Mouse (Mus musculus): ENCODE results near the gene Wee1. TPM values are rescaled to one million over a fixed set of nuclear protein-coding genes. Genes with fewer than 3 reads are reported as not detected.

The Wee1 gene
- polyA plus RNA-seq, 1 experiment: 8.3 TPM

GRCm38 (mm10) chr7:110108967-110109610 is 12.8 kb upstream of the Wee1 start:
- 0 out of 2 replicates have a peak overlapping the region, but pooled peaks have one; percentile 7 for H3K4me3 ChIP-seq (ENCODE audit: low read depth, low read length)
- H3K27me3 ChIP-seq (ENCODE audit: control insufficient read depth, insufficient read depth, low read length): no peaks in the 10 kb centered on the region
- H3K27ac ChIP-seq (ENCODE audit: insufficient read depth, low read depth, low read length): peak overlapping the region; percentile 19
- H3K36me3 ChIP-seq (ENCODE audit: control insufficient read depth, insufficient read depth, low read length): no peaks in the 10 kb centered on the region
- WGBS: 13% methylated on average over 11 of the region's 11 CpGs
- no peak for TF ChIP-seq CTCF (IDR thresholded peaks at IDR 0.05; ENCODE audit: extremely low read depth, insufficient read length, insufficient replicate concordance, low read depth, low read length)
- H3K4me1 ChIP-seq (ENCODE audit: control insufficient read depth, insufficient read depth, insufficient read length, low read length): peaks cover 7% of the 10 kb centered on the region; the same call in 1 of the 2 replicates

DNA sequence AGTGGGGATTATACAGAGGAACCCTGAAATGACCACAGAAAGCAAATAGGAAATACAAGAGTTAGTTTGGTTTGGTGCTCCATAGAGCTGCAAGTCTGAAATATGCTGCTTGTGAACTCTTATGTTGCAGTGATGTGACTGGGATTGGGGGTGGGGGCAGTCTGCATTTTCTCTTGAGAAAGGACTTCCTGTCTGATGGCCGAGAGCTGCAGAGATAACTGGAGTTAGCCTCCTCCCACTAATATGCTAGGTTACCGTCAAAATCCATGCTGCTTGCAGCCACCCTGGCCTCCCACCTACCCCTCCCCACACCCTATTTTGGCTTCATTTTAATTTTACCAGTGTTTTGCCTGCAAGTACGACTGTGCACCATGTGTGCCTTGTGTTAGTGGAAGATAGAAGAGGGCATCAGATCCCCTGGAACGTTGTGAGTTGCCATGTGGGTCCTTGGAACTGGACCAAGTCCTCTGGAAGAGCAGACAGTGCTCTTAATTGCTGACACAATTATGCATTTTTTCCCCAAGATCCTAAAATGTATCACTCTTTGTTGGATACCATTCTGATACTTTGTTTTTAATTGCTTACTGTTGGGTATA is 11.7 kb upstream of the Wee1 start:
- H3K27ac ChIP-seq (ENCODE audit: insufficient read depth, low read depth, low read length): no peak overlapping the region

GRCm38 (mm10) chr7:110114699-110115098 is 7.1 kb upstream of the Wee1 start:
- TF ChIP-seq CTCF (IDR thresholded peaks at IDR 0.05; ENCODE audit: extremely low read depth, insufficient read length, insufficient replicate concordance, low read depth, low read length) (no peak), POLR2A (IDR thresholded peaks at IDR 0.05; ENCODE audit: low read depth, low read length) (no peak)
- Histone ChIP-seq H3K4me3 (ENCODE audit: low read depth, low read length) (no peak overlapping the region), H3K4me1 (ENCODE audit: control insufficient read depth, insufficient read depth, insufficient read length, low read length) (peaks cover 10% of the 10 kb centered on the region; the same call in 1 of the 2 replicates), H3K36me3 (ENCODE audit: control insufficient read depth, insufficient read depth, low read length) (no peaks in the 10 kb centered on the region), H3K27me3 (ENCODE audit: control insufficient read depth, insufficient read depth, low read length) (no peaks in the 10 kb centered on the region), H3K27ac (ENCODE audit: insufficient read depth, low read depth, low read length) (no peak overlapping the region)
- 75% methylated on average over 5 of the region's 5 CpGs for WGBS

More for the DNA sequence above, 11.7 kb upstream of the Wee1 start:
- Histone ChIP-seq H3K4me3 (ENCODE audit: low read depth, low read length) (no peak overlapping the region), H3K36me3 (ENCODE audit: control insufficient read depth, insufficient read depth, low read length) (no peaks in the 10 kb centered on the region), H3K27me3 (ENCODE audit: control insufficient read depth, insufficient read depth, low read length) (no peaks in the 10 kb centered on the region), H3K4me1 (ENCODE audit: control insufficient read depth, insufficient read depth, insufficient read length, low read length) (peaks cover 2% of the 10 kb centered on the region; the same call in 1 of the 2 replicates)
- TF ChIP-seq POLR2A (IDR thresholded peaks at IDR 0.05; ENCODE audit: low read depth, low read length): no peak
- TF ChIP-seq CTCF (IDR thresholded peaks at IDR 0.05; ENCODE audit: extremely low read depth, insufficient read length, insufficient replicate concordance, low read depth, low read length): no peak
- WGBS: 59% methylated on average over 4 of the region's 4 CpGs

- WGBS: 13% methylated on average over 1 of the region's 1 CpGs
- H3K4me1 ChIP-seq (ENCODE audit: control insufficient read depth, insufficient read depth, insufficient read length, low read length): peaks cover 12% of the 10 kb centered on the region; the same call in 1 of the 2 replicates
- H3K27ac ChIP-seq (ENCODE audit: insufficient read depth, low read depth, low read length): peak overlapping the region; percentile 71
- no peak overlapping the region for H3K4me3 ChIP-seq (ENCODE audit: low read depth, low read length)
- no peaks in the 10 kb centered on the region for H3K36me3 ChIP-seq (ENCODE audit: control insufficient read depth, insufficient read depth, low read length)
- no peaks in the 10 kb centered on the region for H3K27me3 ChIP-seq (ENCODE audit: control insufficient read depth, insufficient read depth, low read length)
- TF ChIP-seq CTCF (IDR thresholded peaks at IDR 0.05; ENCODE audit: extremely low read depth, insufficient read length, insufficient replicate concordance, low read depth, low read length) (no peak), POLR2A (IDR thresholded peaks at IDR 0.05; ENCODE audit: low read depth, low read length) (no peak)
Observed at GRCm38 (mm10) chr7:110116731-110117291, 5.0 kb upstream of the Wee1 start.

GRCm38 (mm10) chr7:110118448-110118847 is 3.4 kb upstream of the Wee1 start:
- 46% methylated on average over 2 of the region's 2 CpGs for WGBS
- Histone ChIP-seq H3K4me1 (ENCODE audit: control insufficient read depth, insufficient read depth, insufficient read length, low read length) (peaks cover 12% of the 10 kb centered on the region; the same call in 1 of the 2 replicates), H3K27me3 (ENCODE audit: control insufficient read depth, insufficient read depth, low read length) (no peaks in the 10 kb centered on the region), H3K27ac (ENCODE audit: insufficient read depth, low read depth, low read length) (peak overlapping the region; percentile 72), H3K36me3 (ENCODE audit: control insufficient read depth, insufficient read depth, low read length) (no peaks in the 10 kb centered on the region), H3K4me3 (ENCODE audit: low read depth, low read length) (no peak overlapping the region)
- no peak for TF ChIP-seq CTCF (IDR thresholded peaks at IDR 0.05; ENCODE audit: extremely low read depth, insufficient read length, insufficient replicate concordance, low read depth, low read length)
- no peak for TF ChIP-seq POLR2A (IDR thresholded peaks at IDR 0.05; ENCODE audit: low read depth, low read length)

DNA sequence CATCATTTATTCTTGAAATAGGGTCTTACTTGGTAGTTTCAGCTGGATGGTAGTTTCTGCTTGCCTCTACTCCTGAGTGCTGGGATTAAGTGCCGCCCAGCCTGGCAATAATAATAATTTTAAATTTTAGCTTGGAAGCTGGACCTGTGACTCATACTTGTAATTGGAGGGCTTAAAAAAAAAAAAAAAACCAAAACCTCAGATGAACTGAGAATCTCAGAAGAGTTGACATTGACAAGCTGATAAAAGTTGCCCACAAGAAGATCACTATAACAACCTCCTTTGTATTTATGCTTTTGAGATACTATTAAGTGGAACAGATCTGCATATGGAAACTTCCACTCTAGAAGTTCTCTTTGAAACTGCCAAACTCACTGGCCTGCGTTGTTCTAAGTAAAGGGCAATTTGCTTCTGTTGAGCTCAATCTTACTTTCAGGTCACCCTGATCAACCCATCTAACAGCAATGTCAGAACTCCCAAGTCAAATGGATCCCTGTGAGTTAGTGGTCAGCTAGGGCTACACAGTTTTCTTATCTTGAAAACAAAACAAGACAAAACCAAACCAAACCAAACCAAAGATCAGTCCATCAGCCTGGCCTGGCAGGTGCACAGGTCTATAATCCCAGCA is 1.6 kb upstream of the Wee1 start:
- H3K4me1 ChIP-seq (ENCODE audit: control insufficient read depth, insufficient read depth, insufficient read length, low read length): peaks cover 12% of the 10 kb centered on the region; the same call in 1 of the 2 replicates
- no peaks in the 10 kb centered on the region for H3K36me3 ChIP-seq (ENCODE audit: control insufficient read depth, insufficient read depth, low read length)
- H3K27me3 ChIP-seq (ENCODE audit: control insufficient read depth, insufficient read depth, low read length): no peaks in the 10 kb centered on the region
- no peak overlapping the region for H3K4me3 ChIP-seq (ENCODE audit: low read depth, low read length)
- WGBS: 39% methylated on average over 2 of the region's 2 CpGs
- no peak for TF ChIP-seq CTCF (IDR thresholded peaks at IDR 0.05; ENCODE audit: extremely low read depth, insufficient read length, insufficient replicate concordance, low read depth, low read length)
- TF ChIP-seq POLR2A (IDR thresholded peaks at IDR 0.05; ENCODE audit: low read depth, low read length): no peak
- 0 out of 2 replicates have a peak overlapping the region, but pooled peaks have one; percentile 12 for H3K27ac ChIP-seq (ENCODE audit: insufficient read depth, low read depth, low read length)

DNA sequence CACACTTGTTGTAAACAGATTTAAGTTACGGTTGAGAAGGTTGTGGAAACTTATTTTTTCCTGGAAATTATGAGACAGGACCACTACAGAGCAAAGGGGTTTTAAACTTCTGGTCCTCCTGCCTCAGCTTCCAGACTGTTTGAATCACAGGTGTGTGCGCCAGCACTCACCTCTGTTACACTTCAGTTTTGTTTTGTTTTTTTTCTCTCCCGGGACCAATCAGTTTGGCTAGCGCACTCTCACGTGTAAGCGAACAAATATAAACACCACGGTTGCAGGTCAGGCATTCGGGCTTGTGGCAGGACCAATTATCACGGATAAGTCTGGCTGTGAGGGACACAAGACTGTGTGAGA is 707 bp upstream of the Wee1 start:
- H3K27ac ChIP-seq (ENCODE audit: insufficient read depth, low read depth, low read length): peak overlapping the region; percentile 86
- no peak for TF ChIP-seq CTCF (IDR thresholded peaks at IDR 0.05; ENCODE audit: extremely low read depth, insufficient read length, insufficient replicate concordance, low read depth, low read length)
- no peak for TF ChIP-seq POLR2A (IDR thresholded peaks at IDR 0.05; ENCODE audit: low read depth, low read length)

More for the DNA sequence above, 707 bp upstream of the Wee1 start:
- H3K36me3 ChIP-seq (ENCODE audit: control insufficient read depth, insufficient read depth, low read length): no peaks in the 10 kb centered on the region
- no peaks in the 10 kb centered on the region for H3K27me3 ChIP-seq (ENCODE audit: control insufficient read depth, insufficient read depth, low read length)
- peak overlapping the region; percentile 81 for H3K4me3 ChIP-seq (ENCODE audit: low read depth, low read length)
- H3K4me1 ChIP-seq (ENCODE audit: control insufficient read depth, insufficient read depth, insufficient read length, low read length): peaks cover 12% of the 10 kb centered on the region; the same call in 1 of the 2 replicates
- under 1% methylated on average over 9 of the region's 9 CpGs for WGBS

All from small intestine, adult 2 months (tissue).